Mouse (Mus musculus): ENCODE measurements at regions not wholly inside any gene's neighbourhood (a gene's known extent, or its start where the extent isn't known, plus 50 kb on each side); places are given as distances from the start of the nearest gene placed in this dataset.

DNA sequence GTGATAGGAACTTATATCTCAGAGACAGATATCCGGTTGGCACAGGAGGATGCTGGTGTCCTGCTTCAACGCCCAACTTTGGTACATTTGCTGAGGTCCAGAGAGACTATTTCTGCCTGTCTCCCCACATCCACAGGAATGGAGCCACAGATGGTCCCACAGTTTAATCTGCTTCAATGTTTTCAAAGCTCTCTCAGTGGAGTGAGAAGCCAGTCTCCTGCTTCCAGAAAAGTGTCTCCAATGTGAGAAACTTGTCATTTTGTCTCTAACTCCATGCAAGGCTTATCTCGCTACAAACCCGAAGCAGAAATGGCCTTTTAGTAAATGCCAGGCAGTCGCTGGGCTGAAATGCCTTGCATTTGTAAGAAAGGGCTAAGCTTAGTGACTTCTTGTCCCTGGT is 86.9 kb upstream of the Frmd4a start:
- intact Hi-C loops (cut with DNase I): no loop called here
- no peak for DNase-seq

DNA sequence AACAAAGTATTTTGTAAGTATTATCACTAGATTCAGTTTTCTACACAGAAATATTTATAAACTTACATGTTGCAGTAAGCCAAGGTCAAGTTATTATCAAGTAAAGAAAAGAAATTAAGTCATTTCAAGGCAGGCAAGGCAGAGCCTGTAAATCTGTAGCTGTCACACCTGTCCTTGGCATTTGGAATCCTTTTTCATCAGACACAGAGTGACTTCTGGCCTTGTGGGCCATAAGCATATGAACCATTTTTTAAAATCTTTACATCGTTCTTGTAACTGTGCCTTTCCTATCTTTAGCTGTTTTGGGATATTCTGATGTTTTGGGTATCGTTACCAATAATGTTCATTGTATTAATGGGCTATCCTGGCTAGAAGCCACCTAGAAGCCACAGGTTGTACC is 76.7 kb upstream of the Frmd4a start:
- DNase-seq: no peak
- intact Hi-C loops (cut with DNase I): no loop called here

GRCm38 (mm10) chr2:3941496-3941895 is 76.0 kb upstream of the Frmd4a start:
- intact Hi-C loops (cut with DNase I): no loop called here
- DNase-seq: no peak

DNA sequence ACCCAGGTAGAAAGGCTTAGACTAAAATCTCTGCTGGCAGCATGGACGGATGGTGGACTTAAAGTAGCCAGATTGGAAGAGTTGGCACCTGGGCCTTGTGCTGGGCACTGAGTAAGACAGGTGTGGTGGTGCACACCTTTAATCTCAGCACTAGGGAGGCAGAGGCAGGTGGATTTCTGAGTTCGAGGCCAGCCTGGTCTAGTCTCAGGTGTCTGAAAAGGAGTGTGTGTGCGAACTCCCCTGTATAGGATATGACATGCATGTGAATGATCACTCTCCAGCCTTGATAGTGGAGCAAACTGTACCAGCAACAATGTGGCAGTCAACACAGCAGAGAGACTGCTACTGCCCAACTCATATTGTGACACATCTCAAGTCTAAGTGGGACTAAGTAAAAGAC is 70.1 kb upstream of the Frmd4a start:
- intact Hi-C loops (cut with DNase I): no loop called here
- no peak for DNase-seq

DNA sequence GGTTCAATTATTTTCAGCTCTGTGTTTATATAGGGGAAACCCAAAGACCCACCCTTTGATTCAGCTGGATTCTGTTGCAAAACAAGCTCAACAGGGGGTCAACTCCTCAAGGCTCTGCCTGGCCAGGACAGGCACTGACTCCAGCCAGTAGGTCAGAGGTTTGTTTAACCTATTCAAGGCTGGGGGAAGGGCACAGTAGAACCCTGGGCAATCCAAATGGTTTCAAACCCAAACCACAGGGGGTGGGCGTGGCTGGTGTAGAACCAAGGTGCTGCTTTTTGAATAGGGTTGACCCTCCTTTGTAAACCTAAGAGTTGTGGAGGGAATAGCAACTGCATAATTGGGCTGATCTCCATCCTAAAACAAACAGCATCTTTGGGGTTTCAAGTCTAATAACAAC is 69.2 kb upstream of the Frmd4a start:
- intact Hi-C loops (cut with DNase I): no loop called here
- DNase-seq: no peak

DNA sequence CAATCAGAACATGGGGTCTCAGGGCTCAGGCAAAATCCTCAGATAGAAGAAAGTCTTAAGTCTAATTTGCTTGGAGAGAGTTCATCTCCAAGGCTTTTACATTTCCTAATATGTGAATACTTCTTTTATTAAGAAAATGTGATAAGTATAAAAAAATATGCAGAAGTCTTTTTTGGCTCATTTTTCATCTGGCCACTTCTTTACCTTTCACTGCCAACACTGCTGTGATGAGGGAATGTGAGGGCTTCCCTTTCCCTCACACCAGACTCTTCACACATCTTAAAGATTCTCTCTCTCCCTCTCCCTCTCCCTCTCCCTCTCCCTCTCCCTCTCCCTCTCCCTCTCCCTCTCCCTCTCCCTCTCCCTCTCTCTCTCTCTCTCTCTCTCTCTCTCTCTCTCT is 60.0 kb upstream of the Frmd4a start:
- intact Hi-C loops (cut with DNase I): no loop called here
- no peak for DNase-seq

DNA sequence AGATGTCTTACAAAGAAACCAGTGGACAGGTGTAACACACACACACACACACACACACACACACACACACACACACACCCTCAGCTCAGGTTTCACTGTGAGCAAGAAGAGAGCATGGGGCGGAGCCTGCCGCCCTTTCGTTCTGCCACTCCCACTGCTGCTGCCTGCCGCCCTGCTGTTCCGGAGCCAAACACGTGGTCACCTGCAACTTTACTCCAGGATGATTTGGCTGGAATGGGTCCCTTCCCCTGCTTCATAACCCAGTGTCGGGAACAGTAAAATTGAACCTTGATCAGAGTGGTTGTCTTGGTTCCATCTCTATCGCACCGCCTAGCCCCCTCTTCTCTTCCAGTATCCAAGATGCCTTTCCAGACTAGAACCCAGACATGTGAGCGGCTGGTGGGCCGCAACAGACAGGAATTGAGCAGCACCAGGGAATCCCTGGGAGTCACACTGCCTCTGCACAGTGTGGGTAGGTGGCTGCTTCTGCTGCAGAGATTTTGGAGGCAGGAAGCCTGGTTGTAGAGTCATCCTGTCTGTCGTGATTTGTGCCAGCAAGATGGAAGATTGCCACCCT is 59.4 kb upstream of the Frmd4a start:
- intact Hi-C loops (cut with DNase I): no loop called here
- DNase-seq: no peak

DNA sequence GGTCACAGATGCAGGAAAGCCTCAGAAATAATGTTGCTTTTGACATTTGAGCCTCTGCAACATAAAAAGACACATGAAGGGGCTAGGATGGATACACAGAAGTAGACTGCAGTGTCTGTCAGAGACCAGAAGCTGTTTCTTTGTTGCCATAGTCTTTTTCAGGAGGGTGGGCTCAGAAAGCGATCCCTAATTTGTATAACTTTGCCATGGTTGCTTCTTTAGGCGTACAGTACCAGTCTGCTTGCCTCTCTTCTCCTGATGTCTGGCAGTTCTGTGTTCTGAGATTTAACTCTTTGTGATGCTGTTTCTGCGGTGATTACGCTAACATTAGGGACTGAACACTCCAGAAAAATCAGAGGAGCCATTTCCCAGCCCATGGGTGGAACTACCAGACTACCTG is 58.8 kb upstream of the Frmd4a start:
- no peak for DNase-seq
- intact Hi-C loops (cut with DNase I): no loop called here

DNA sequence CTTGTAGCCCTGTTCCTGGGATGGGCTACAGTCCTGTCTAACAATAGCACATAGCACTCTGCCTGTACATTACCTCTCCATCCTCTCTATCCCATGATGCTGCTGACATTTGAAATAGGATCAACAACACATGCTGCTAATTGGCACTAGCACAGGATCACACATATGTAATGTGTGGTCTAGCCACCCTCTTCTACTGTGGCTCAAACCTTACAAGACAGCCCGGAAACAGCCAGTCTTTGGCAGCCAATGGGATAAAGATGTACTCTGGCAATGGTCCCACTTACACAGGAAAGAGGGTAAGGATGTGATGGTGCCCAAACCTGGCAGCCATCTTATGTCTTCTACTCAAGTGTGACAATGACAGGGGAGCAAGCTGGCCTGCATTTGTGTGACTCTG is 58.3 kb upstream of the Frmd4a start:
- DNase-seq: no peak

GRCm38 (mm10) chr2:3960213-3960612 is 57.3 kb upstream of the Frmd4a start:
- no peak for DNase-seq
- intact Hi-C loops (cut with DNase I): no loop called here

More for the DNA sequence above, 58.3 kb upstream of the Frmd4a start:
- intact Hi-C loops (cut with DNase I): no loop called here

- intact Hi-C loops (cut with DNase I): no loop called here
- no peak for DNase-seq
Measured at GRCm38 (mm10) chr2:3964351-3964750, 53.2 kb upstream of the Frmd4a start.

Measured in heart, postnatal 36 days (tissue).